Mouse (Mus musculus): ENCODE data around the gene E2f6. TPM values are rescaled to one million over a fixed set of nuclear protein-coding genes. Genes with fewer than 3 reads are reported as not detected.

The E2f6 gene
- polyA plus RNA-seq (2012; rRNA removed), result 26.5 and 27.9 TPM in 2 replicates

GRCm38 (mm10) chr12:16810525-16811431, at the start of gene E2f6:
Gene E2f6 (plus strand): TSS chr12:16810963.
- peak; percentile 83 for DNase-seq (ENCODE audit: low spot score)

- DNase-seq (ENCODE audit: low spot score), result no peak
Measured at GRCm38 (mm10) chr12:16761461-16761860, 49.3 kb upstream of the E2f6 start.

GRCm38 (mm10) chr12:16763649-16764422, 46.9 kb upstream of the E2f6 start:
- no peak for DNase-seq (ENCODE audit: low spot score)

GRCm38 (mm10) chr12:16764776-16765445, 45.9 kb upstream of the E2f6 start:
- DNase-seq (ENCODE audit: low spot score), result no peak

GRCm38 (mm10) chr12:16768251-16768650, 42.5 kb upstream of the E2f6 start:
- DNase-seq (ENCODE audit: low spot score), result no peak

GRCm38 (mm10) chr12:16768711-16769110, 42.1 kb upstream of the E2f6 start:
- no peak for DNase-seq (ENCODE audit: low spot score)

- no peak for DNase-seq (ENCODE audit: low spot score)
Measured at GRCm38 (mm10) chr12:16769601-16770165, 41.1 kb upstream of the E2f6 start.

- no peak for DNase-seq (ENCODE audit: low spot score)
Measured at GRCm38 (mm10) chr12:16774605-16775004, 36.2 kb upstream of the E2f6 start.

GRCm38 (mm10) chr12:16775351-16775750, 35.4 kb upstream of the E2f6 start:
- no peak for DNase-seq (ENCODE audit: low spot score)

- DNase-seq (ENCODE audit: low spot score), result no peak
Measured at GRCm38 (mm10) chr12:16778523-16778922, 32.2 kb upstream of the E2f6 start.

- DNase-seq (ENCODE audit: low spot score), result no peak
Measured at GRCm38 (mm10) chr12:16779165-16779564, 31.6 kb upstream of the E2f6 start.

- no peak for DNase-seq (ENCODE audit: low spot score)
Measured at GRCm38 (mm10) chr12:16780320-16780719, 30.4 kb upstream of the E2f6 start.

- no peak for DNase-seq (ENCODE audit: low spot score)
Measured at GRCm38 (mm10) chr12:16781034-16781746, 29.6 kb upstream of the E2f6 start.

GRCm38 (mm10) chr12:16788600-16788999, 22.2 kb upstream of the E2f6 start:
- DNase-seq (ENCODE audit: low spot score), result no peak

- no peak for DNase-seq (ENCODE audit: low spot score)
Measured at GRCm38 (mm10) chr12:16789199-16789598, 21.6 kb upstream of the E2f6 start.

- DNase-seq (ENCODE audit: low spot score), result no peak
Measured at GRCm38 (mm10) chr12:16789756-16790155, 21.0 kb upstream of the E2f6 start.

- DNase-seq (ENCODE audit: low spot score), result no peak
Measured at GRCm38 (mm10) chr12:16790456-16790855, 20.3 kb upstream of the E2f6 start.

GRCm38 (mm10) chr12:16793371-16793770, 17.4 kb upstream of the E2f6 start:
- no peak for DNase-seq (ENCODE audit: low spot score)

GRCm38 (mm10) chr12:16795781-16796180, 15.0 kb upstream of the E2f6 start:
- DNase-seq (ENCODE audit: low spot score), result no peak

- no peak for DNase-seq (ENCODE audit: low spot score)
Measured at GRCm38 (mm10) chr12:16798894-16799293, 11.9 kb upstream of the E2f6 start.

GRCm38 (mm10) chr12:16799928-16800258, 10.9 kb upstream of the E2f6 start:
- no peak for DNase-seq (ENCODE audit: low spot score)

Measured in urinary bladder, adult 2 months (tissue).